Mouse (Mus musculus) ovary, postnatal 14 days (tissue): ENCODE measurements around the gene Tmtc4.

Experiments
- DNase-seq: peaks from one replicate; pipeline ENCODE4 v3.0.0; 2022; ENCODE audit warnings: low spot score

The Tmtc4 gene

GRCm38 (mm10) chr14:122974854-122975570 lies 8.8 kb downstream of the Tmtc4 start:
- DNase-seq = no peak

GRCm38 (mm10) chr14:122973091-122973490 lies 10.7 kb downstream of the Tmtc4 start:
- DNase-seq = no peak

GRCm38 (mm10) chr14:122968049-122968448 lies 15.8 kb downstream of the Tmtc4 start:
- DNase-seq = no peak

DNA sequence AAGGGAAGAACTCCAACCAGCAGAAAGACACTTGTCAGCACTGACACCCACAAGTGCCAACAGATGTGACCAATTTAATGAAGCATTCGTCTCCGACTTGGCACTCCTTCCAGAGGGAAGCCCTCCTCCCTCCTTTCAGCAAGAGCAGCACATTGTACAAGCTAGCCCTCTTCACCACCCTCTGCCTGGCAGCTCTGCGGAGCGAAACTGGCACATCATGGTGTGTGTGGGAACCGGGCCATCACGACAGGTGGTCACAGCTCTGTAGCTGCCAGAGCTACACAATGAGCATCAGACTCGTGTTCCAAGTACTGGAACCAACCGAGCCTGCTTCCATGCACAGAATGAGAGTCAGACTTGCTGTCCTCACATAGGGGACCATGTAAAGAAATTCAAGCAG lies 25.9 kb downstream of the Tmtc4 start:
- DNase-seq = peak; percentile 21

DNA sequence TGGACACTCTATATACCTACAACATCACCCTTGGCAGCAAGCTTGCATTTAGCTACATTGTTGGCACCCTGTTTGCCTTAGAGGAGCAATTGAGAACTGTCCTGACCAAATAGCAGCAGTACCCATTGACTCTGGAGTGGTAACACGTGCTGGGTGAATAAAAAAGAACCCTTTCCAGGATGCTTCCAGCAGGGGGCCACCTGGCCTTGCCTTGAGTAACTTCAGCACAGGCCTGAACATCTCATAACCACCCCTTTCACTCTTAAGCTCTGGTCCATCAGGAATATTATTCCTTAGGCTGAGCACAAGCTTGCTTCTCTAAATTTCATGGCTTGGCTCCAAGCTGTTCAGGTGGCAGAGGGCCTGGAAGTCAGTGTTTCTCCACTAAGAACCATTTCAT lies 30.5 kb downstream of the Tmtc4 start:
- DNase-seq = peak; percentile 29

GRCm38 (mm10) chr14:122952556-122952955 lies 31.3 kb downstream of the Tmtc4 start:
- no peak for DNase-seq

- DNase-seq = no peak
Measured at GRCm38 (mm10) chr14:122951676-122952445, 32.0 kb downstream of the Tmtc4 start.

GRCm38 (mm10) chr14:122950915-122951314 lies 32.9 kb downstream of the Tmtc4 start:
- no peak for DNase-seq

GRCm38 (mm10) chr14:122943475-122943853 lies 40.4 kb downstream of the Tmtc4 start:
- DNase-seq = no peak

DNA sequence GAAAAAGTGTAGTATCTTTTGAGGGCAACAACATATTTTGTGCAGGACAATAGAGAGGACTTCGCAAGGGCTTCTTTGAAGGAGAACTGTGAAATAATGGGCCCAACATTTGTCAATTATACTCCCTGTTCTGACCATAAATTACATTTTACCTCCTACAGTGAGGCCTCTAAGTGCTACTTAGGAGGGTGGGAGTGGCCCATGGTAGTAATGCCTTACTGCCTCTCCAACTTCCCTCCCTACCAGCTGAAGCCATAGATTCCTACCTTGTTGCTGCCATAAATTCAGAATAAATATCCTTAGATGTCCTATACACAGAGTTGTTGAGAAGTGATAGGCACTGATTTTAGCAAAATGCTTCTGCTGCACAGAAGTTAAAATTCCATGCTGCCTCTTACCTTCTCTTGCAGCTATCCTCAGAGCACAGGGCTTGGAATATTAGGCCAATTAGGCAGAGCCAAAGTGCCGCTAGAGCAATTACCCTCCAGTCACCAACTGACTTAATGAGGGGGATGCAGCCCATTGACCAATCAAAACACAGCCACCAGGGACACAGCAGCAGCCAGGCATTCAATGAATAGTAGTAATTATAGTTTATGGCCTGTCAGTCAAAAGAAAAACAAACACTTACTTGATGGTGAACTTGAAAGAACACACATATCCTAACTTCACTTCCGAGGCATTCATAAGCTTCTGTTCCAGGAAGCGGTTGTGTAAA lies 40.9 kb downstream of the Tmtc4 start:
- no peak for DNase-seq

- DNase-seq = no peak
Measured at GRCm38 (mm10) chr14:122936460-122936859, 47.4 kb downstream of the Tmtc4 start.

DNA sequence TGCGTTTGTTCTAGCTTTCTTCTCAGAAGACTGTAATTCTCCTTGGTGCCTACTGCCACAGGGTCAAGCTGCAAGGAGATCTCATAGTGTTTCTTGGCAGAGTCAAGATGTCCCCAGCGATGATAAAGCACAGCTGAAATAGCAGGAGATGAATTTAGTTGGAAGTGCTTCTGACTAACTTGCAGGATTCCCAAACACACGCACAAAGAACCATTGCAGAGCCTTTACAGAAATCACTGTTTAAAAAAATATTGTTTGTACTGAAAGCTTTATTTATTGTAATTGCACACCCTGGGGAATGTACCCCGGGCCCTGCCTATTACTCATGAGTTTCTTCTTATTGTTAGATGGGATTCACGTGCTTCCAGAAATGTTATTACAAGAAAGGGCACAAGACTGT lies 63.8 kb downstream of the Tmtc4 start:
- no peak for DNase-seq

DNA sequence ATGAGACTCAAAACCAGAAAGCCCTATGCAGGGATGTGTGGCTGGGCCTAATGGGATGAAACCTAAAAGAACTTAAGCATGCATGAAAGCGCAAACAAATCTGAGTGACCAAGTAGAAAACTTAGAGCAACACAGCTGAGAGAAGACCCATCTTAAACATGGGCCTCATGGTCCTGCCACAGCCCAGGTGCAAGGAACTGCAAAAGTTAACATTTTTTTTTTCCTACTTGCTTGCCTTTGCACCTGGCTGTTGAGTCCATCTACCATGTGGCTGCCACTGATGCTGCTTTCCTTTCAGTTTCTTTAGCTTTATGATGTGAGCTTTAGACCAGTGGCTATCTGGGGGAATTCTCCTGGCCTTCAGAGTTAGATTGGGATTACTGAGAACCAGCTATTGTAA lies 66.2 kb downstream of the Tmtc4 start:
- no peak for DNase-seq

DNA sequence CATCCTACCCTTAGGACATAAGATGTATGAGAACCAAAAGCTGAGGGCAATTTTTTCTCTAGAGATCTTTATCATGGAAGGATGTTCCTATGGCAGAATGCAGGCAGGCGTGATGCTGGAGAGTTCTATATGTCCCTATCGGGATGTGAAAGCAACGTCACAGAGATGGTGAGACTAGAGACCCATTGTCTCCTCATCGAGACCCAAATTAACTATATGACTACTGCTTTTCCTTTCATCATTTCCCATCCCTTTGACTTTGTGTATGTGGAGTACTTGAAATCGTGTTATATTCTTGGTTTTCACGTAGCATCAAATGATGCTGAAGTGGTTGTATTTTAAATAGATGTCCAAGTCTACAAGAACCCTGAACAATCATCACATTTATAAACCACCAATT lies 70.2 kb downstream of the Tmtc4 start, which contains the start of gene Ggact:
Gene Ggact (minus strand): TSS at position 101 of the 400 bp plus-strand sequence.
- no peak for DNase-seq

DNA sequence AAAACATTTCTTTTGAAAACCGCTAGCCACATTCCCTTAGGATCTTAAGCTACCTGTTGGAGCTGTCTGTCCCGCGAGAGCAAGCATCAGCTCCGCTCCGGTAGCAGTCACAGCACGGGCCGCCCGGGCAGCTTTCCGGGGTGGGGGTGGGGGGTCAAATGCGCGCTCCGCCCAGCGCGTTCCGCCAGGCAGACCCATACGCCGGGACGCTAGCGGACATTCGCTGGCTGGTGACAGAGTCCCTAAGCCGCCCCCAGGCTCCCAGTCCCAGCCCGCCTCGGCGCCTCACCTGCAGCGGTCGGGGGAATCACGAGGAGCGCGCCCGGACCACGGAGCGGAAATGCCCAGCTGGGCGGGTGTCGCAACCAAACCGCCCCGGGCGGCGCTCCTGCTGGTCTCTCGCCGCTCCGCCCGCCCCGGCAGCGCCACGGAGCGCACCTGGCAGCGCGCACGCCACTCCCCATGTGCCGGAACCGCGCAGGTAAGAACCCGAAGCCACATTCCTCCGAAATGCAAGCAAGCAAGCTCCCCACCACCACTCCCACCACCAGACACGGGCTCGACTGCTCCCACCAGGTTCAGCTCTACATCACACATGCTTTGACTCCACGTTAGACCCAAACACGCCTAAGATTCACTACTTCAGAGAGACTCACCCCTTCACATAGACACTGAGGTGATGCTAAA lies 70.9 kb downstream of the Tmtc4 start:
- peak; percentile 54 for DNase-seq

GRCm38 (mm10) chr14:122912137-122912536 lies 71.7 kb downstream of the Tmtc4 start:
- no peak for DNase-seq

GRCm38 (mm10) chr14:122911265-122911664 lies 72.6 kb downstream of the Tmtc4 start:
- no peak for DNase-seq

DNA sequence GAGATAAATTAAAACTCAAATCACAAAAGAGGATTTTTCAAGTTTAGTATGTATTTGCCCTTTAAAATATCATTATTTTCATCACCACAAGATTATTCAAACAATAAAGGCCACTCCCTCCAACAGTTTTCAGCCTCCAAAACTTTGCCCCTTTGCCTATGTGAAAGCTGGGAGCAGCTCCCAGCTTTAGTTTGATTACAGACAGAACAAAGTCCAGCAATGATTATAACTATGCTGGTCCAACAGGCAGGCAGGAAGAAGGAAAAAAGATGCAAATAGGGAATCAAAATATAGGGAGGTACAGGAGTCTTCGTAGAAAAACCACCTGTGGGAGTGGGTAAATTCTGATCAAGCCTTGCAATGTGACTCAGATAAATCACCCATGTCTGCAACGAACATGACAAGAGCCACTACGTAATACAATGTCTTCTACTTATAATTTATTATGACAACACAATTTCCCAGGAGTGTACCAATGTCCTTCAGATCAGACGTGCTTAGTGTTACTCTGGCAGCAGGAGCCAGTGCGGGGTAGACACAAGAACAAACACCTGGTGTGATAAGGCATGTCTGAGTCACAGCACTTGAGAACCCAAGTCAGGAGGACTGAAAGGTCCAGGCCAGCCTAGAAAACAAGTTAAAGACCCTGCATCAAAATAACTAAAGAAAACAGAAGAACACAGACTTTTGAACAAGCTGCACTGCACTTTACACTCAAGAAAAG lies 74.3 kb downstream of the Tmtc4 start:
- DNase-seq = no peak

DNA sequence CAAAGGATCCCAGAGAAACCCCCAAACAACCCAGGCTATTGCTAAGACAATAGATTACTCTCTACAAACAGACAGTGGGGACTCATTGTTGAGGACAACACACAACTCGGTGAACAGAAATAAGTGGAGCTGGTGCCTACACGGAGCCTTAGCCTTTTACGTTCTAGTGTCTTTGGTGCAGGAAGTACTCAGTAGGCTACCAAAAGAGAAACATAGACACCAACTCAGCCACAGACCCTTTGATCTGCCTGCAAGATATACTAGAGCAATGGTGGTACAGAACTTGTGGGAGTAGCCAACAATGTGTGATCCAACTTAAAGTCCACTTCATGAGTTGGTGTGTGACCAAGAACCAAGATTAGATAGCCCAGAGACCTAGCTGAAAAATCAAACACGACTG lies 75.8 kb downstream of the Tmtc4 start:
- no peak for DNase-seq

GRCm38 (mm10) chr14:122905007-122905406 lies 78.8 kb downstream of the Tmtc4 start:
- no peak for DNase-seq

- no peak for DNase-seq
Measured at GRCm38 (mm10) chr14:122903923-122904351, 79.9 kb downstream of the Tmtc4 start.

- DNase-seq = peak; percentile 48
Measured at GRCm38 (mm10) chr14:122902884-122903283, 81.0 kb downstream of the Tmtc4 start.
